Mouse (Mus musculus) stomach, embryonic 16.5 days (tissue): ENCODE results near the gene Ccdc57. TPM values are rescaled to one million over a fixed set of nuclear protein-coding genes. Genes with fewer than 3 reads are reported as not detected.
"Not testable (repeated sequence)": the region's sequence is repeated elsewhere in the genome, so short reads cannot be mapped to it uniquely, and the experiment has no call there.

Experiments
- ATAC-seq: fragments of 200-750 bp; cut with Nextera tagmentation; 2 replicates; pipeline ENCODE4 v1.8.0; 2017; ENCODE audit warnings: moderate number of reproducible peaks, moderate TSS enrichment; ENCODE audit not compliant: insufficient read depth, low FRiP score
- H3K27ac ChIP-seq: fragments of 300-500 bp; sonication (generic); 2 replicates; pipeline ENCODE4 v1.5.1; 2014; ENCODE audit warnings: low read length
- H3K27me3 ChIP-seq: fragments of 300-500 bp; sonication (generic); 2 replicates; pipeline ENCODE4 v1.6.1; 2014; ENCODE audit warnings: low read length, control low read depth, mixed read lengths; ENCODE audit not compliant: control insufficient read depth, insufficient read depth
- H3K36me3 ChIP-seq: fragments of 300-500 bp; sonication (generic); 2 replicates; pipeline ENCODE4 v1.6.1; 2014; ENCODE audit warnings: low read length; ENCODE audit not compliant: control insufficient read depth, insufficient read depth
- H3K4me1 ChIP-seq: fragments of 300-500 bp; sonication (generic); 2 replicates; pipeline ENCODE4 v1.6.1; 2014; ENCODE audit warnings: low read length, control low read depth, mixed read lengths; ENCODE audit not compliant: control insufficient read depth, insufficient read depth
- H3K4me2 ChIP-seq: fragments of 300-500 bp; sonication (generic); 2 replicates; pipeline ENCODE4 v1.6.1; 2014; ENCODE audit warnings: low read depth, low read length, mixed read lengths
- H3K4me3 ChIP-seq: fragments of 300-500 bp; sonication (generic); replicated peaks from 2 replicates; pipeline ENCODE4 v1.5.1; 2014; ENCODE audit warnings: mild to moderate bottlenecking, low read length
- H3K9ac ChIP-seq: fragments of 300-500 bp; sonication (generic); 2 replicates; pipeline ENCODE4 v1.6.1; 2014; ENCODE audit warnings: low read length
- H3K9me3 ChIP-seq: fragments of 300-500 bp; sonication (generic); replicated peaks from 2 replicates; pipeline ENCODE4 v1.6.1; 2016; ENCODE audit warnings: low read length, control low read depth; ENCODE audit not compliant: control insufficient read depth
- WGBS: fragments of 180-500 bp; shearing (Covaris S2); extraction: QIAGEN DNeasy Blood & Tissue Kit; methylation state at CpG from one replicate; pipeline ENCODE4 v1.1.7; 2014; 5-methylcytosine and 5-hydroxymethylcytosine counted together
- polyA plus RNA-seq: library from polyadenylated mRNA; unstranded; fragments of >200 nt; fragmentation: Nextera tagmentation; extraction: Ambion mirVana; gene quantifications from 2 replicates; pipeline ENCODE4 v1.2.1, GENCODE M21; 2015

The Ccdc57 gene
- polyA plus RNA-seq, 1 experiment from 2014 or later, result 5.2 TPM

GRCm38 (mm10) chr11:120796614-120796946, 136.1 kb downstream of the Ccdc57 start:
- Histone ChIP-seq H3K9ac (peak overlapping the region; percentile 62), H3K4me2 (peak overlapping the region; percentile 51), H3K27me3 (no peaks in the 10 kb centered on the region), H3K4me1 (peaks cover 13% of the 10 kb centered on the region), H3K27ac (peak overlapping the region; percentile 71), H3K4me3 (peak overlapping the region; percentile 84), H3K9me3 (no peaks in the 10 kb centered on the region), H3K36me3 (0 out of 2 replicates have a peak, but pooled peaks cover 1% of the 10 kb centered on the region)
- 30% methylated on average over 8 of the region's 8 CpGs for WGBS
- ATAC-seq, result no peak

- Histone ChIP-seq H3K9me3 (no peaks in the 10 kb centered on the region), H3K27me3 (no peaks in the 10 kb centered on the region), H3K4me3 (peak within 1 kb of the TSS; percentile 84), H3K4me1 (peaks cover 13% of the 10 kb centered on the region), H3K36me3 (0 out of 2 replicates have a peak, but pooled peaks cover 4% of the 10 kb centered on the region), H3K9ac (peak within 1 kb of the TSS; percentile 93), H3K4me2 (peak within 1 kb of the TSS; percentile 93), H3K27ac (peak within 1 kb of the TSS; percentile 71)
- WGBS, result 2% methylated on average over 59 of the region's 59 CpGs
- peak; percentile 90 for ATAC-seq
Measured at GRCm38 (mm10) chr11:120795756-120796613, 136.7 kb downstream of the Ccdc57 start, which contains the start of gene Dus1l. Gene Dus1l, minus strand, starts transcription at chr11:120796403.

- Histone ChIP-seq H3K36me3 (peaks cover 13% of the 10 kb centered on the region; the same call in 1 of the 2 replicates), H3K9ac (no peak overlapping the region), H3K27me3 (no peaks in the 10 kb centered on the region), H3K4me2 (no peak overlapping the region), H3K9me3 (no peaks in the 10 kb centered on the region), H3K27ac (no peak overlapping the region), H3K4me3 (no peak overlapping the region), H3K4me1 (peaks cover 10% of the 10 kb centered on the region)
- WGBS, result 95% methylated on average over 9 of the region's 9 CpGs
- ATAC-seq, result no peak
Measured at GRCm38 (mm10) chr11:120792652-120793051, 140.0 kb downstream of the Ccdc57 start.

GRCm38 (mm10) chr11:120789810-120790209, 142.9 kb downstream of the Ccdc57 start:
- Histone ChIP-seq H3K27me3 (no peaks in the 10 kb centered on the region), H3K4me2 (no peak overlapping the region), H3K9ac (no peak overlapping the region), H3K4me1 (peaks cover 6% of the 10 kb centered on the region), H3K27ac (no peak overlapping the region), H3K9me3 (no peaks in the 10 kb centered on the region), H3K4me3 (no peak overlapping the region), H3K36me3 (peaks cover 13% of the 10 kb centered on the region; the same call in 1 of the 2 replicates)
- no peak for ATAC-seq
- 65% methylated on average over 3 of the region's 3 CpGs for WGBS

DNA sequence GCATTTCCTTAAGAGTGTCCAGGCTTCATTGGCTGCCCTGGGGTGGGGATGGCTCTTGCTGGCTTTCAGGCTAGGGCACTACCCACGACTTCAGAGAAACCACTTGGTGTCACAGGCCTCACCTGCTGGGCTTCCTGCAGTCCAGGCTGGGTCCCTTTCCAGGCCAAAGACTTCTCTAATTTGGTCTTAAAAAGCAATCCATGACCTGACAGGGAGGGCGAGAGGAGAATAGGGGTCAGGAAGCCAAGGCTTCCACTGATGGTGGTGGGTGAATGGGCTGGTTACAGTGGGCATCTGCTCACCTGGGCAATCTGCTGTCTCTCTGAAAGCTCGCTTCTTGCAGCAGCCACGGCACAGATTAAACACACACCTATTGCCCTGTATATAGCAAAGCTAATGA, 143.3 kb downstream of the Ccdc57 start:
- Histone ChIP-seq H3K27ac (no peak overlapping the region), H3K4me2 (no peak overlapping the region), H3K9me3 (no peaks in the 10 kb centered on the region), H3K27me3 (no peaks in the 10 kb centered on the region), H3K9ac (no peak overlapping the region), H3K36me3 (peaks cover 13% of the 10 kb centered on the region; the same call in 1 of the 2 replicates), H3K4me1 (peaks cover 7% of the 10 kb centered on the region), H3K4me3 (no peak overlapping the region)
- ATAC-seq, result no peak
- WGBS, result 82% methylated on average over 4 of the region's 4 CpGs

- not testable (repeated sequence) for H3K4me3 ChIP-seq, H3K27ac ChIP-seq, H3K27me3 ChIP-seq, H3K9ac ChIP-seq, H3K4me1 ChIP-seq, ATAC-seq, H3K9me3 ChIP-seq, H3K4me2 ChIP-seq
- H3K36me3 ChIP-seq, result peaks cover 13% of the 10 kb centered on the region; the same call in 1 of the 2 replicates
- WGBS, result 87% methylated on average over 10 of the region's 10 CpGs
Measured at GRCm38 (mm10) chr11:120788460-120788859, 144.2 kb downstream of the Ccdc57 start.

DNA sequence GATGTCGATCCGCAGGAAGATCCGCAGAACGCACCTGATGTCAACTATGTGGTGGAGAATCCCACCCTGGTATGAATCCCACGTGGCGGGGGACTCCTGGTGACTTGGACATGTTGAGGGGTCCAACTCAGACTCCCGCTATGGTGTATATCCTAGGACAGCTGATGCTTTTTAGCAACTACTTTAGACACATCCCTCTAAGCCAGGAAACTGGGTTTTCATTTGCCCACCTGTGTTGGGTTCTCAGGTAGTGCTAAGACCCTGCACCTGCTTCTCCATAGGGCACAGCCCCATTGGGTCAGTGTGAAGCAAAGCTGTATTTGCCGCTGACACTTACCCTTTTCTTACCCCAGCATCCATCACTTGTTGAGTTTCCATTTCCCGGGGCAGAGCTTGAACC, 147.5 kb downstream of the Ccdc57 start:
- Histone ChIP-seq H3K27ac (no peak overlapping the region; the same call in 1 of the 2 replicates), H3K36me3 (peaks cover 7% of the 10 kb centered on the region; the same call in 1 of the 2 replicates), H3K9me3 (no peaks in the 10 kb centered on the region), H3K4me1 (peaks cover 14% of the 10 kb centered on the region), H3K27me3 (no peaks in the 10 kb centered on the region), H3K4me2 (peak overlapping the region; percentile 89), H3K4me3 (peak overlapping the region; percentile 79), H3K9ac (peak overlapping the region; percentile 89)
- WGBS, result 28% methylated on average over 9 of the region's 9 CpGs
- no peak for ATAC-seq

GRCm38 (mm10) chr11:120784064-120784791, 148.4 kb downstream of the Ccdc57 start, which contains the start of the genes Rfng and Gps1:
Gene Rfng, minus strand, starts transcription at chr11:120784207.
Gene Gps1, plus strand, starts transcription at chr11:120784272.
- Histone ChIP-seq H3K4me2 (peak within 1 kb of the TSS; percentile 89), H3K27ac (peak within 1 kb of the TSS; percentile 68), H3K9ac (peak within 1 kb of the TSS; percentile 89), H3K4me1 (peaks cover 14% of the 10 kb centered on the region), H3K4me3 (peak within 1 kb of the TSS; percentile 79), H3K36me3 (peaks cover 5% of the 10 kb centered on the region; the same call in 1 of the 2 replicates), H3K9me3 (no peaks in the 10 kb centered on the region), H3K27me3 (no peaks in the 10 kb centered on the region)
- under 1% methylated on average over 93 of the region's 107 CpGs for WGBS
- ATAC-seq, result peak; percentile 83
